Comparison of ENCODE assay signal across 25 mouse cellular contexts in the genomic region with DNA sequence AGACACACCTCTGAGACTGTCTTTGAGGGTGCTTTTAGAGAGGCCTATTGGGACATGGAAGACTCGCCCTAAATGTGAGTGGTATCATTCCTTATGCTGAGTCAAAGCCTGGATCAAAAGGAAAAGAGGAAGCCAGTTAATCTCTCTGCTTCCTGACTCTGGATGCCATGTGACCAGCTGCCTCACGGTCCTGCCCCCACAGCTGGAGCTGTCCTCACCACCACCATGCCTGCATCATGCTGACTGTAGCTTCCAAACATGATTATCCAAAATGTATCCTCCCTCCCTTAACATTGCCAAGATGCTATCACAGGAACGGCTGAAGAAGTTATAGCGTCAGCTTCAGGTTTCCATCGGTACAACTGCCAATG.
DNase-seq lines count a peak whose midpoint lies in the region; ATAC-seq and TF ChIP-seq lines count a peak whose summit lies in the region.
"Had no signal": no experiment of that assay in that cellular context is flagged by ENCODE, and none has a peak within 500 bp of the region (broad histone marks: within the 10 kb centered on the region; RNA-seq: fewer than 3 reads in every experiment).

No protein-coding gene starts in this region.

- no peaks in the 10 kb centered on the region for H3K27me3 ChIP-seq in MEL (ENCODE audit: control insufficient read depth in 1 of 2, insufficient read depth in 2 of 2, low read length in 2 of 2)
- no peaks in the 10 kb centered on the region for H3K27me3 ChIP-seq in liver, embryonic 14.5 days (ENCODE audit: control insufficient read depth, insufficient read depth, low read length)
- no peaks in the 10 kb centered on the region for H3K27me3 ChIP-seq in neural tube, embryonic 15.5 days (replicated peaks)
- H3K27me3 ChIP-seq: heart, embryonic 15.5 days; limb, embryonic 13.5 days; lung, embryonic 15.5 days; midbrain, embryonic 13.5 days had no signal

- peak; percentile 31; the same call in 1 of the 2 replicates for ATAC-seq in liver, embryonic 14.5 days (ENCODE audit: insufficient read depth)
- peak; percentile 63 for ATAC-seq in megakaryocyte-erythroid progenitor cell, adult 5-6 weeks (replicated peaks; ENCODE audit: low FRiP score, low TSS enrichment, poor library complexity, severe bottlenecking)
- no peak for ATAC-seq in neural tube, embryonic 15.5 days (ENCODE audit: low FRiP score)
- ATAC-seq: activated CD4-positive, CD25-positive, alpha-beta regulatory T cell, adult 4 months; CD4-positive, CD25-positive, alpha-beta regulatory T cell, adult 4 months; forebrain, postnatal 0 days; hindbrain, postnatal 0 days; intestine, postnatal 0 days had no signal

- H3K27ac ChIP-seq in layer of hippocampus, adult 2 months, result peak overlapping the region; percentile 73; the same call in 1 of the 2 replicates
- peak overlapping the region; percentile 41 for H3K27ac ChIP-seq in MEL (ENCODE audit: control insufficient read depth, low read depth, low read length)
- H3K27ac ChIP-seq in liver, embryonic 14.5 days, result no peak overlapping the region
- H3K27ac ChIP-seq in neural tube, embryonic 15.5 days (replicated peaks), result no peak overlapping the region
- H3K27ac ChIP-seq: heart, embryonic 15.5 days; hindbrain, embryonic 10.5 days; hindbrain, postnatal 0 days; limb, embryonic 13.5 days; lung, embryonic 15.5 days; midbrain, embryonic 13.5 days had no signal

- peaks cover 6 to 18% of the 10 kb centered on the region in 2 experiments for H3K4me1 ChIP-seq in MEL (ENCODE audit: control insufficient read depth in 1 of 2, insufficient read depth in 2 of 2, low read length in 2 of 2)
- peaks cover 0 to 8% of the 10 kb centered on the region in 2 experiments; a peak in 3 of 4 replicates for H3K4me1 ChIP-seq in liver, embryonic 14.5 days (replicated peaks; ENCODE audit: control insufficient read depth in 2 of 2, insufficient read depth in 2 of 2, low read length in 1 of 2)
- peaks cover 24% of the 10 kb centered on the region for H3K4me1 ChIP-seq in neural tube, embryonic 15.5 days
- H3K4me1 ChIP-seq: limb, embryonic 13.5 days; lung, embryonic 15.5 days had no signal

- H3K9me3 ChIP-seq in MEL (replicated peaks; ENCODE audit: insufficient read depth, low read length), result no peaks in the 10 kb centered on the region
- H3K9me3 ChIP-seq in liver, embryonic 14.5 days (ENCODE audit: control insufficient read depth, low read length), result no peaks in the 10 kb centered on the region
- no peaks in the 10 kb centered on the region for H3K9me3 ChIP-seq in neural tube, embryonic 15.5 days (replicated peaks)
- H3K9me3 ChIP-seq: heart, embryonic 15.5 days; hindbrain, embryonic 10.5 days; limb, embryonic 13.5 days; lung, embryonic 15.5 days; midbrain, embryonic 13.5 days had no signal

- no peak overlapping the region for H3K4me2 ChIP-seq in liver, embryonic 14.5 days (ENCODE audit: low read depth)
- H3K4me2 ChIP-seq in neural tube, embryonic 15.5 days, result no peak overlapping the region
- H3K4me2 ChIP-seq: heart, embryonic 15.5 days; limb, embryonic 13.5 days; lung, embryonic 15.5 days; midbrain, embryonic 13.5 days had no signal

- 45% methylated on average over 5 of the region's 5 CpGs for WGBS in liver, embryonic 14.5 days (ENCODE audit: insufficient replicate concordance)
- 88% methylated on average over 5 of the region's 5 CpGs for WGBS in neural tube, embryonic 15.5 days

- no peak for TF ChIP-seq CTCF in layer of hippocampus, adult 2 months (conservative IDR thresholded peaks at IDR 0.05)
- TF ChIP-seq CTCF in MEL (IDR thresholded peaks at IDR 0.05 in 2 of 3, conservative IDR thresholded peaks at IDR 0.05 in 1 of 3; ENCODE audit: control insufficient read depth in 1 of 3, insufficient read depth in 1 of 3, low read depth in 2 of 3, low read length in 3 of 3, poor library complexity in 1 of 3, severe bottlenecking in 1 of 3), result no peak
- no peak for TF ChIP-seq CTCF in liver, embryonic 14.5 days (IDR thresholded peaks at IDR 0.05; ENCODE audit: low read depth)

- TF ChIP-seq POLR2A in MEL (IDR thresholded peaks at IDR 0.05; ENCODE audit: control insufficient read depth in 1 of 2, insufficient read depth in 1 of 2, low read depth in 1 of 2, low read length in 2 of 2, poor library complexity in 1 of 2), result peak in 1 of 2 experiments; percentile 36; a peak in 1 of 4 replicates

- TF ChIP-seq EP300 in MEL (IDR thresholded peaks at IDR 0.05; ENCODE audit: low read depth in 1 of 2, low read length in 2 of 2), result no peak
- no peak for TF ChIP-seq EP300 in liver, embryonic 14.5 days (IDR thresholded peaks at IDR 0.05; ENCODE audit: low read depth)

- peaks cover 0 to 15% of the 10 kb centered on the region in 2 experiments; a peak in 2 of 4 replicates for H3K36me3 ChIP-seq in MEL (ENCODE audit: control insufficient read depth in 1 of 2, insufficient read depth in 2 of 2, low read length in 2 of 2)
- H3K36me3 ChIP-seq in liver, embryonic 14.5 days (replicated peaks; ENCODE audit: control insufficient read depth, insufficient read depth, low read depth), result no peaks in the 10 kb centered on the region
- H3K36me3 ChIP-seq in neural tube, embryonic 15.5 days, result no peaks in the 10 kb centered on the region
- H3K36me3 ChIP-seq: heart, embryonic 15.5 days; hindbrain, embryonic 10.5 days; limb, embryonic 13.5 days; lung, embryonic 15.5 days; midbrain, embryonic 13.5 days had no signal

- DNase-seq in layer of hippocampus, adult 2 months (ENCODE audit: low spot score in 2 of 2), result no peak
- no peak for DNase-seq in layer of hippocampus, adult 18-20 months (ENCODE audit: low spot score in 2 of 2)
- peak; percentile 75 for DNase-seq in MEL (ENCODE audit: low read depth, low spot score)
- DNase-seq in liver, embryonic 14.5 days (ENCODE audit: low read depth in 3 of 3, low spot score in 3 of 3), result no peak
- no peak for DNase-seq in right cerebral cortex, postnatal 36 days (ENCODE audit: low spot score in 2 of 2)
- DNase-seq: adrenal gland, adult 8-10 months; cerebellum, adult 11-12 months; cerebellum, postnatal 10 days; forebrain, postnatal 0 days; gastrocnemius, postnatal 25 days; kidney, postnatal 36 days; layer of hippocampus, adult 9-11 months; lung, postnatal 36 days; retina, postnatal 1 day had no signal

- H3K79me2 ChIP-seq in MEL (ENCODE audit: control insufficient read depth, insufficient read depth, low read length, poor library complexity), result no peaks in the 10 kb centered on the region

- H3K9ac ChIP-seq in MEL (ENCODE audit: control insufficient read depth, low read depth, low read length, poor library complexity, severe bottlenecking), result peak overlapping the region; percentile 4; the same call in 1 of the 2 replicates
- H3K9ac ChIP-seq in liver, embryonic 14.5 days (replicated peaks), result no peak overlapping the region
- H3K9ac ChIP-seq in neural tube, embryonic 15.5 days (replicated peaks), result no peak overlapping the region
- H3K9ac ChIP-seq: forebrain, postnatal 0 days; heart, embryonic 15.5 days; limb, embryonic 13.5 days; lung, embryonic 15.5 days; midbrain, embryonic 13.5 days had no signal

- H3K4me3 ChIP-seq in layer of hippocampus, adult 2 months, result no peak overlapping the region
- H3K4me3 ChIP-seq in MEL (ENCODE audit: control insufficient read depth in 1 of 2, insufficient read depth in 1 of 2, low read depth in 2 of 2, low read length in 2 of 2), result peak overlapping the region; percentile 11 to 23
- no peak overlapping the region for H3K4me3 ChIP-seq in liver, embryonic 14.5 days (ENCODE audit: insufficient read depth in 1 of 2, low read depth in 2 of 2, low read length in 2 of 2)
- H3K4me3 ChIP-seq in neural tube, embryonic 15.5 days (replicated peaks), result no peak overlapping the region
- H3K4me3 ChIP-seq: heart, embryonic 15.5 days; hindbrain, embryonic 10.5 days; limb, embryonic 13.5 days; lung, embryonic 15.5 days; midbrain, embryonic 13.5 days had no signal

- no peak for TF ChIP-seq RAD21 in MEL (IDR thresholded peaks at IDR 0.05; ENCODE audit: low read depth, low read length)

TF ChIP-seq in MEL, 35 proteins besides CTCF, POLR2A, EP300 and RAD21:
- TF ChIP-seq MAX (IDR thresholded peaks at IDR 0.05; ENCODE audit: low read length), result peak; percentile 81
- peak; percentile 80 for TF ChIP-seq MXI1 (IDR thresholded peaks at IDR 0.05; ENCODE audit: low read depth, low read length)
- peak in 1 of 2 experiments; percentile 49; a peak in 1 of 4 replicates for TF ChIP-seq USF2 (IDR thresholded peaks at IDR 0.05; ENCODE audit: borderline replicate concordance in 1 of 2, insufficient read depth in 1 of 2, low read depth in 1 of 2, low read length in 2 of 2)
- no peak; the same call in 1 of the 2 replicates for TF ChIP-seq ZMIZ1 (IDR thresholded peaks at IDR 0.05; ENCODE audit: low read depth, low read length)
- peak; percentile 1; the same call in 1 of the 2 replicates for TF ChIP-seq GATA1 (IDR thresholded peaks at IDR 0.05; ENCODE audit: low read depth, low read length)
- peak; percentile 90 for TF ChIP-seq USF1 (IDR thresholded peaks at IDR 0.05; ENCODE audit: low read depth, low read length)
- peak; percentile 60 for TF ChIP-seq ETS1 (IDR thresholded peaks at IDR 0.05; ENCODE audit: low read depth, low read length)
- TF ChIP-seq MYC (IDR thresholded peaks at IDR 0.05; ENCODE audit: low read depth, low read length), result peak; percentile 67; the same call in 1 of the 2 replicates
- 0 out of 2 replicates have a peak, but pooled peaks have one; percentile 10 for TF ChIP-seq RCOR1 (IDR thresholded peaks at IDR 0.05; ENCODE audit: low read depth, low read length)
- no peak for TF ChIP-seq CHD2 (IDR thresholded peaks at IDR 0.05; ENCODE audit: low read length)
- TF ChIP-seq SIN3A (IDR thresholded peaks at IDR 0.05; ENCODE audit: low read length), result peak; percentile 70; the same call in 1 of the 2 replicates

Comparison
In these comparisons a context has a peak if more than half of its experiments do, and no peak if none do; other contexts are left out.
1. H3K27ac ChIP-seq: peak in layer of hippocampus, adult 2 months (single experiment) and MEL (single experiment); none in liver, embryonic 14.5 days (single experiment) and neural tube, embryonic 15.5 days (single experiment).
2. H3K4me3 ChIP-seq: peak in MEL (2 of 2); none in layer of hippocampus, adult 2 months (single experiment), liver, embryonic 14.5 days (0 of 2) and neural tube, embryonic 15.5 days (single experiment).